Mouse (Mus musculus): ENCODE measurements around the gene Dctn2.

- no peak for TF ChIP-seq POLR2A (IDR thresholded peaks at IDR 0.05; ENCODE audit: control insufficient read depth, extremely low read depth, insufficient read depth, low read length, poor library complexity)
- no peak for TF ChIP-seq CTCF (IDR thresholded peaks at IDR 0.05; ENCODE audit: borderline replicate concordance, control insufficient read depth, extremely low read depth, insufficient read depth, low read length, poor library complexity)
Measured at GRCm38 (mm10) chr10:127255625-127256345, 10.4 kb upstream of the Dctn2 start.

Measured in thymus, adult 2 months (tissue).